Mouse (Mus musculus): ENCODE measurements around the gene Myl7. TPM values are rescaled to one million over a fixed set of nuclear protein-coding genes. Genes with fewer than 3 reads are reported as not detected.
"Not testable (repeated sequence)": the region's sequence is repeated elsewhere in the genome, so short reads cannot be mapped to it uniquely, and the experiment has no call there.

Gene Myl7
- polyA plus RNA-seq, 1 experiment from 2014 or later: 5.8 TPM

DNA sequence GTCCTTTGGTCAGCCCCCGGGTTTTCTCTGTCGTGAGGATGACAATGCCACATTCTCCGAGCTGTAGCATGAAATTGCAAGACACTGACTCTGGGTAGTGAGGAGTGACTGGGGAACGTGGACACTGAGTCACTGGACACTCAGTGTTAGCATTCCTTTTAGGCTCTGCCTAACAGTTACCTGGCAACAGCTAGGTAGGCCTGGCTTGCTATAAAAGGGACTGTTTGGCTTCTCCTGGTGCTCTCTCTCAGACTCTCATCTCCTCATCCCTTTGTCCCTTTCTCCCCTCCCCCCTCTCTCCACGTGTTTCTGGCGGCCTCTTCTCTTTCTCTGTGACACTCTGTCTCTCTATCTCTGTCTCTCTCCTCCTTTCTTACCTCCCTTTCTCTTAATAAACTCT, 3.8 kb upstream of the Myl7 start:
- WGBS: 14% methylated on average over 6 of the region's 6 CpGs
- Histone ChIP-seq H3K9ac (0 out of 2 replicates have a peak overlapping the region, but pooled peaks have one; percentile 40), H3K4me3 (replicated peaks) (peak overlapping the region; percentile 38), H3K27ac (peak overlapping the region; percentile 46; the same call in 1 of the 2 replicates), H3K4me2 (peak overlapping the region; percentile 70), H3K4me1 (peaks cover 36% of the 10 kb centered on the region), H3K9me3 (replicated peaks) (no peaks in the 10 kb centered on the region), H3K36me3 (no peaks in the 10 kb centered on the region), H3K27me3 (peaks cover 30% of the 10 kb centered on the region)
- ATAC-seq (replicated peaks; ENCODE audit: low FRiP score): peak; percentile 19; the same call in 1 of the 2 replicates

DNA sequence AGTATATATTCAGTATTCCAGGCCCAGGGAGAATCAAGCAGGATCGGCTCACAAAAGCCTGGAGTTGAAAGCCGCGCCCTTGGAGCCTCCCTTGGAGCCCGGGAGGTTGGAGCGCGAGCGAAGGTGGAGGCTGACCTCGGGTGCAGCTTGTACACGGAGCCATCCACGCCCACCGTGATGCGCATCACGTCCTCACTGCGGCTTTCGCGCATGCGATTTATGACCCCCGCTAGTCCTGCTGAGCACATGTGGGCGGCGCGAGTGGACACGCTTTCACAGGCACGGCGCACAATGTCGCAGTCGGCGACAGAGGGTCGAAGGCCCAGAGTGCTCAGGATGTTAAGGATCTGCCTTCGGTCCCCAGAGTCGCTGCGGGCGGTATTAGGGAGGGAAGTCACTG, 3.4 kb upstream of the Myl7 start:
- Histone ChIP-seq H3K4me1 (peaks cover 40% of the 10 kb centered on the region), H3K27ac (peak overlapping the region; percentile 46; the same call in 1 of the 2 replicates), H3K27me3 (peaks cover 30% of the 10 kb centered on the region), H3K9ac (peak overlapping the region; percentile 40), H3K36me3 (no peaks in the 10 kb centered on the region), H3K9me3 (replicated peaks) (no peaks in the 10 kb centered on the region), H3K4me2 (peak overlapping the region; percentile 70), H3K4me3 (replicated peaks) (peak overlapping the region; percentile 38)
- ATAC-seq (replicated peaks; ENCODE audit: low FRiP score): peak; percentile 73
- WGBS: under 1% methylated on average over 32 of the region's 32 CpGs

DNA sequence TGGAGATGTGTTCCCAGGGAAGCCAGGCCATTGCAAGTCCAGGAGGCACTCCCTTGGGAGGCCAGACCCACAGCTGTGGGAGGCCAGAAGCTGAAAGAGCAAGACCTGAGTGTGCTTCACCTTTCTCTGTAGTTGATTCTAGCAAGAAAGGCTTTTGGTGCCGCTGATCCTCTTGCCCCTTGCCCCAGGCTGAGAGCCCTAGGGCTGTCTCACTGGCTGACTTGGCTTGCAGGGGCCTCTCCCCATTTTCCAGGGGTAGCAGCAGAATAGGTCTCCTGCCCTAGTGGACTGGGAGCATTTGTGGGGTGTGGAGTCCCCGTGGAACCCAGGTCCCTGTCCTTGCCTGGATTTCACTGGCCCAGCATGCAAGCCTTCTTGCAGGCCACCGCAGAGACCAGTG, 2.7 kb upstream of the Myl7 start:
- Histone ChIP-seq H3K9me3 (replicated peaks) (no peaks in the 10 kb centered on the region), H3K36me3 (no peaks in the 10 kb centered on the region), H3K4me2 (peak overlapping the region; percentile 70), H3K4me1 (peaks cover 44% of the 10 kb centered on the region), H3K4me3 (replicated peaks) (peak overlapping the region; percentile 38), H3K27ac (0 out of 2 replicates have a peak overlapping the region, but pooled peaks have one; percentile 3), H3K27me3 (peaks cover 33% of the 10 kb centered on the region), H3K9ac (peak overlapping the region; percentile 40; the same call in 1 of the 2 replicates)
- 16% methylated on average over 3 of the region's 3 CpGs for WGBS
- ATAC-seq (replicated peaks; ENCODE audit: low FRiP score): 0 out of 2 replicates have a peak, but pooled peaks have one; percentile 29

DNA sequence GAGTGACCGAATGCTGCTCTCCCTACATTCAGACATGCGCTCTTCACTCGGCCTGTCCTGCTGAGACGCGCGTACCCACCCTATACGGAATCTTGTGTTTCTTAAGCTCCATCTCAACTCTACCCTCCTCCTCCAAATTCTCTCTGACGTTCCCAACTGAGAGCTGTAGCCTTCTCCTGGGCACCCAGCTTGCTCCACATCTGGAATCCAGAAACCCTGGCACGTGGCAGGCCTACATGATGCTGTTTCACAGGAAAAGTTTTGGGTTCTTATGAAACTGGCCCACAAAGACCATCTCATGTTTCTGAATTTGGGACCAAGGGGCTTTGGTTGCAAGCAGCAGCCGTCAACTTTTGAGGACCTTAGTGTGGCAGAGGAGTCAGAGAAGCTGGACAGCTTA, 704 bp upstream of the Myl7 start:
- H3K9me3 ChIP-seq (replicated peaks): no peaks in the 10 kb centered on the region
- WGBS: 93% methylated on average over 10 of the region's 10 CpGs
- H3K4me2 ChIP-seq: no peak overlapping the region
- H3K4me3 ChIP-seq (replicated peaks): no peak overlapping the region
- H3K4me1 ChIP-seq: peaks cover 50% of the 10 kb centered on the region
- H3K36me3 ChIP-seq: no peaks in the 10 kb centered on the region
- no peak overlapping the region for H3K9ac ChIP-seq
- no peak overlapping the region for H3K27ac ChIP-seq
- peaks cover 33% of the 10 kb centered on the region for H3K27me3 ChIP-seq
- ATAC-seq (replicated peaks; ENCODE audit: low FRiP score): no peak

DNA sequence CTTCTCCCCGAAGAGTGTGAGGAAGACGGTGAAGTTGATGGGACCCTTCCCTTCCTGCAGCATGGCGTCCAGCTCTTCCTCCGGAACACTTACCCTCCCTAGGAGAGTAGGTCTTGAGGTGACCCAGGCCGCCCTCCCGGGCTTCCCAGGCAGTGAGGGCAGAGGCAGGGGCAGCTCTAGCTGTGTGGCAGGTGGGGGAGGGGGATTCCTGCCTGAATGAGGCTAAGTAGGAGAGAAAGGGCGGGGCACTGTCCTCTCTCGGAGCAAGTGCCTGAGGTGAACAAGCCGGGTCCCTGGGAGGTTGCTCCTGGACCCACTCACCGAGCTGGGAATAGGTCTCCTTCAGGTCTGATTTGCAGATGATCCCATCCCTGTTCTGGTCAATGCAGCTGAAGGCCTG, 743 bp downstream of the Myl7 start:
- Histone ChIP-seq H3K27ac (no peak overlapping the region), H3K36me3 (no peaks in the 10 kb centered on the region), H3K4me2 (peak overlapping the region; percentile 32; the same call in 1 of the 2 replicates), H3K9me3 (replicated peaks) (no peaks in the 10 kb centered on the region), H3K9ac (0 out of 2 replicates have a peak overlapping the region, but pooled peaks have one; percentile 5), H3K4me3 (replicated peaks) (no peak overlapping the region), H3K4me1 (peaks cover 61% of the 10 kb centered on the region), H3K27me3 (peaks cover 30% of the 10 kb centered on the region)
- 18% methylated on average over 10 of the region's 10 CpGs for WGBS
- ATAC-seq (replicated peaks; ENCODE audit: low FRiP score): no peak

DNA sequence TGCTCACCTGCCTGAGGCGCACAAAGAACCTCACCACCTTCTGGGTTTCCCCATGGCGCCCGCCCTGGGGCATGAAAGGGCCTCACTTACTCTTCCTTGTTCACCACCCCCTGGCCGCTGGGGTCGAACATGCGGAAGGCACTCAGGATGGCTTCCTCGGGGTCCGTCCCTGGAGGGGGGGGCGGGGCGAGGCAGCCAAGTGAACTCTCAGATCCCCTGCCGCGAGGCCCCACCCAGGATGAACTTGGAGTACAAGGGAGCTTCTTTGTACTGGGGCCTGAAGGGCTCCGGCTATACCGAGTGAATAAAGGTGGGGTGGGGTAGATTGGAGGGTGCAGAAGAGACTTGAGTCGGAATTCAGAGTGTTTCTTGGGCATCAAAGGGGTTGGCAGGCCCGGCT, 1.4 kb downstream of the Myl7 start:
- WGBS: 20% methylated on average over 16 of the region's 16 CpGs
- Histone ChIP-seq H3K9me3 (replicated peaks) (no peaks in the 10 kb centered on the region), H3K27ac (no peak overlapping the region), H3K4me1 (peaks cover 61% of the 10 kb centered on the region), H3K36me3 (no peaks in the 10 kb centered on the region), H3K4me2 (peak overlapping the region; percentile 32; the same call in 1 of the 2 replicates), H3K27me3 (peaks cover 24% of the 10 kb centered on the region), H3K4me3 (replicated peaks) (no peak overlapping the region), H3K9ac (no peak overlapping the region)
- ATAC-seq (replicated peaks; ENCODE audit: low FRiP score): no peak

DNA sequence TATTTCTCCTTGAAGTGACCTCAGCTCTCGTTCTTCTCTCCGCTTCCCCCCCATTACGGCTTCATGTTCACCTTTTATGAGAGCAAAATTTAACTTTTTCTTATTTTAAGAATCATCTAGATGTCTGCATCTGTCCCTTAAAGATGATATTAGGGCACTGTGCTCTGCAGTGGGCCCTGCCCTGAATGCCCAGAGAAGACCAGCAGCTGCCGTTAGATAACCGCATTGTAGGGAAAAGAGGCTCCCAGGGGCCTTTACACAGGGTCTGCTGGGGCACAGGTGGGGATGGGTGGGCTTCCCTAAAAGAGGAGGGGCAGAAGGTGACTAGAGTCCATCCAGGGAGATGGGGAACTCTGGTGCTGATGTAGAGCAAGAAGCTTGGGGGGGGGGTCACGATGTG, 4.8 kb downstream of the Myl7 start:
- Histone ChIP-seq H3K4me2 (no peak overlapping the region), H3K27ac (no peak overlapping the region), H3K4me3 (replicated peaks) (no peak overlapping the region), H3K9me3 (replicated peaks) (no peaks in the 10 kb centered on the region), H3K27me3 (peaks cover 10% of the 10 kb centered on the region), H3K4me1 (peaks cover 58% of the 10 kb centered on the region), H3K36me3 (no peaks in the 10 kb centered on the region), H3K9ac (no peak overlapping the region)
- no peak for ATAC-seq (replicated peaks; ENCODE audit: low FRiP score)
- 71% methylated on average over 6 of the region's 6 CpGs for WGBS

DNA sequence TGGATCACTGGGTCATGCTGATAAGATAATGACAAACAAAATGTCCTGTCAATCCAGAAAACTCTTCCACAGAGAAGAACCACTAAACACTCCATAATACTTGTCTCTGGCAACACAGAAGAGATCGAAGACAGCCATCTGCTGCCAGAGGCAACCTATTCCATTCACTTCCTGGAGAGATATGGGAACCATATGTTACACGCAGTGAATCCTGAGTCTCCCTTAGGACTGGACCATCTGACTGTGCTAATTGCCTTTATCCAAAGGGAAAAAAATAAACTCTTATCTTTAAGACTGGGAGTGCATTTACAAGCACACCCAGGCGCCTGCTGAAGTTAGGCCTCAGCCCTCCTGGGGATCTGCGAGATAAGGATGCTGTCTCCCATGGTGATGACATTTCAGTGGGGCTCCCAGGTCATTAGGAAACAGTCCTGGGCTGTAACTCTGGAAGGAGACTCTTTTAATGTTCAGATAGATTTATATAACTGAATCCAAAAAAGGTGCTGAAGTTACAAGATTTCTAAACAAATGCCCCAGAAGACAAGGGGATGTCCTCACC, 5.7 kb downstream of the Myl7 start:
- Histone ChIP-seq H3K4me2 (no peak overlapping the region), H3K9me3 (replicated peaks) (no peaks in the 10 kb centered on the region), H3K9ac (no peak overlapping the region), H3K27ac (peak overlapping the region; percentile 70), H3K27me3 (0 out of 2 replicates have a peak, but pooled peaks cover 3% of the 10 kb centered on the region), H3K4me1 (peaks cover 54% of the 10 kb centered on the region), H3K4me3 (replicated peaks) (no peak overlapping the region), H3K36me3 (no peaks in the 10 kb centered on the region)
- ATAC-seq (replicated peaks; ENCODE audit: low FRiP score): no peak
- 49% methylated on average over 4 of the region's 4 CpGs for WGBS

DNA sequence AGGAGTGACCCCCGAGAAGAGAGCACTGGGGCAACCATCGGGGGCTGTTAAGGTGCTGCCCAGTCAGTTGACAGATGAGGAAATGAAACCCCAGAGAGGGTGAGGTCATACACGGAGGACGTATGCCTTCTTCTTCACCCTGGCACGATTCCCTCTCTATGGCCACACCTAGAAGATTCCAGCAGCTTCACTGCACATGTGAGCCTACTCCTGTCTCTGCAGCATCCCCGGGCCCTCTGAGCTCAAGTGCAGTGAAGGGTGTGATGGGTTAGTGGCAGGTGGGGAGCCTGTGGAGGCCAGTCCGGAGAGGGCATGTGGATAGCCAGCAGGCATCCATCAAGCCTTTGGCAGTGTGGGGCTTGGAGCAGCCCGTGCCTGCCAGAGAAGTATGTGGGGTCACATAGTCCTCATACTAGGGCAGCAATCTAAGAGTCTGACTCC, 6.4 kb downstream of the Myl7 start:
- H3K27me3 ChIP-seq: 0 out of 2 replicates have a peak, but pooled peaks cover 3% of the 10 kb centered on the region
- peak; percentile 91 for ATAC-seq (replicated peaks; ENCODE audit: low FRiP score)
- H3K9ac ChIP-seq: no peak overlapping the region

DNA sequence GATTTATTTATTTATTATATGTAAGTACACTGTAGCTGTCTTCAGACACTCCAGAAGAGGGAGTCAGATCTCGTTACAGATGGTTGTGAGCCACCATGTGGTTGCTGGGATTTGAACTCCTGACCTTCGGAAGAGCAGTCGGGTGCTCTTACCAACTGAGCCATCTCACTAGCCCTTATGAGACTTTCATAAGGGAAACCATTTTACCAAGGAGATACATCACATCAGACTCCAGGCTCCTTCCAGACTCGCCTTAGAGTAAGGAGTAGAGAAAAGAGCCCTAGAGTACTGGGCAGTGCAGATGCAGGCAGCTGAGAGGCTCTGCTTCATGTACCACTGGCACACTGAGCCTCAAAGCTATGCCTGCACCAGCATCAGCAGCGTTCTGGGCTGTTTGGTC, 10.0 kb downstream of the Myl7 start:
- H3K27me3 ChIP-seq; H3K4me3 ChIP-seq (replicated peaks); ATAC-seq (replicated peaks; ENCODE audit: low FRiP score); H3K9ac ChIP-seq; H3K27ac ChIP-seq; H3K4me2 ChIP-seq; H3K9me3 ChIP-seq (replicated peaks); H3K36me3 ChIP-seq: not testable (repeated sequence)
- 63% methylated on average over 5 of the region's 5 CpGs for WGBS
- peaks cover 28% of the 10 kb centered on the region for H3K4me1 ChIP-seq

More for the DNA sequence above, 6.4 kb downstream of the Myl7 start:
- Histone ChIP-seq H3K36me3 (no peaks in the 10 kb centered on the region), H3K27ac (peak overlapping the region; percentile 70), H3K4me2 (no peak overlapping the region), H3K4me1 (peaks cover 47% of the 10 kb centered on the region), H3K9me3 (replicated peaks) (no peaks in the 10 kb centered on the region), H3K4me3 (replicated peaks) (no peak overlapping the region)
- WGBS: 14% methylated on average over 8 of the region's 8 CpGs

DNA sequence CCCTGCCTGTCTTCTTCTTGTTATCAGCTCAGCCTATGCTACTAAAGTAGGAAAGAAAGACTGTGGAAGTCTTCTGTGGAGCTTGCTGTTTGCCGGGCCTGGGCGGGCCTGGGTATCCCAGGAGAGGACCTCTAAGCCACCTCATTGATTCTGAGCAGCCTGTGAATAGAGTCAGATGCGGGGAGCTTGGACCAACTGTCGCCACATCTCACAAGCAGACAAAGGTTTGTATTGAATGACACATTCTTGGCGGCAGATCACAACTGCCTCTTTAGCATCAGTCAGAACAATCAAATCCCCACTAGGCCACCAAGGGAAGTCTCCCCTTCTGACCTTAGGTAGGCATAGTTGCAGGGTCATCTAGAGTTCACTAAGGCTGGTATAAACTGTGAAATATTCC, 11.3 kb downstream of the Myl7 start:
- H3K9ac ChIP-seq: no peak overlapping the region
- 71% methylated on average over 5 of the region's 5 CpGs for WGBS
- no peak overlapping the region for H3K4me3 ChIP-seq (replicated peaks)
- peaks cover 15% of the 10 kb centered on the region for H3K4me1 ChIP-seq
- ATAC-seq (replicated peaks; ENCODE audit: low FRiP score): no peak
- H3K36me3 ChIP-seq: no peaks in the 10 kb centered on the region
- H3K9me3 ChIP-seq (replicated peaks): no peaks in the 10 kb centered on the region
- H3K27me3 ChIP-seq: no peaks in the 10 kb centered on the region
- H3K27ac ChIP-seq: no peak overlapping the region
- H3K4me2 ChIP-seq: no peak overlapping the region

DNA sequence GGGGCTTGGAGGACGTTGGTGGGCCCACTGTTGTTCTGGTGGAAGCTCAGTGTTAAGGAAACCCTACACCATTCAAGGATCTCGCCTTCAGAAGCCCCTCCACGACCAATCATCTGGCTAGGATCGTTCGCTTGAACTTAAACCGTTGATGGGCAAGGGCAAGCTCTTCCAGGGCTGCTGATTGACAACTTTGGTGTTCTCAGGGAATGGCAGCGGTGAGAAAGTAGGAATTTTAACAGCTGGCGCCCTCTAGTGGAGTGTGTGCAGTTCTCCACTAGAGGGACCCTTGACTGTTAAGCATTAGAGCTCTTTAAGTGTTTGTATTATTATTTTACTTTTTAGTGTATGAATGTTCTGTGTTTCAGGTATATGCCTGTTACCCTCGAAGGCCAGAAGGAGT, 12.4 kb downstream of the Myl7 start:
- Histone ChIP-seq H3K36me3 (no peaks in the 10 kb centered on the region), H3K4me2 (no peak overlapping the region), H3K9me3 (replicated peaks) (no peaks in the 10 kb centered on the region), H3K27me3 (no peaks in the 10 kb centered on the region), H3K9ac (no peak overlapping the region), H3K4me3 (replicated peaks) (no peak overlapping the region), H3K4me1 (peaks cover 5% of the 10 kb centered on the region), H3K27ac (no peak overlapping the region)
- 17% methylated on average over 9 of the region's 9 CpGs for WGBS
- ATAC-seq (replicated peaks; ENCODE audit: low FRiP score): no peak

DNA sequence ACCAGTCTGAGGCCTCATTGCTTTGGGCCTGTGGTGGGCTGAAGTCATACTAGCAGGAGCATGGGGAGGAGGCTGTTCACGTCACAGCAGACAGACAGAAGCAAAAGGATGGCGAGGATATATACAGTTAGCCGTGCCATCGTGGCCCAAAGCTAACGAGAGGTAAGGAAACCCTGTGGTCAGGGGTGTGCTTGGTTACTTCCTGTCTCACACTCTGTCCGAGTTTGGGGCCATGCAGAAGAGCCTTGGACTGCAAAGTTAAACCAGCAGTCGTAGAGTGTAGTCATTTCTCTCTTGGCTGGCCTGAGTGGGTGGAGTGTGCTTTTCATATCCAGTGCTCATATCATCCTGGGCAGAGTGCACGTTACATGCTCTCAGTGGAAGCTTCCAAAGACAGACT, 16.1 kb downstream of the Myl7 start:
- 62% methylated on average over 8 of the region's 8 CpGs for WGBS

More for the DNA sequence above, 16.1 kb downstream of the Myl7 start:
- H3K9ac ChIP-seq: no peak overlapping the region
- H3K4me1 ChIP-seq: peaks cover 6% of the 10 kb centered on the region
- H3K9me3 ChIP-seq (replicated peaks): no peaks in the 10 kb centered on the region
- no peaks in the 10 kb centered on the region for H3K36me3 ChIP-seq
- H3K4me2 ChIP-seq: no peak overlapping the region
- H3K4me3 ChIP-seq (replicated peaks): no peak overlapping the region
- no peaks in the 10 kb centered on the region for H3K27me3 ChIP-seq
- ATAC-seq (replicated peaks; ENCODE audit: low FRiP score): no peak
- no peak overlapping the region for H3K27ac ChIP-seq
